Mouse (Mus musculus): ENCODE measurements around the gene Slc35c1.

Slc35c1 gene

GRCm38 (mm10) chr2:92434375-92434745 is 26.0 kb downstream of the Slc35c1 start:
- DNase-seq (ENCODE audit: low spot score in 2 of 2), result no peak

GRCm38 (mm10) chr2:92433578-92434374 is 26.6 kb downstream of the Slc35c1 start, which contains the start of gene Cry2:
Gene Cry2, minus strand, starts transcription at chr2:92434043.
- DNase-seq (ENCODE audit: low spot score in 2 of 2), result peak; percentile 95

GRCm38 (mm10) chr2:92432299-92433295 is 27.7 kb downstream of the Slc35c1 start:
- no peak for DNase-seq (ENCODE audit: low spot score in 2 of 2)

GRCm38 (mm10) chr2:92431611-92432179 is 28.6 kb downstream of the Slc35c1 start:
- no peak for DNase-seq (ENCODE audit: low spot score in 2 of 2)

GRCm38 (mm10) chr2:92430723-92431541 is 29.4 kb downstream of the Slc35c1 start:
- no peak for DNase-seq (ENCODE audit: low spot score in 2 of 2)

GRCm38 (mm10) chr2:92430089-92430488 is 30.2 kb downstream of the Slc35c1 start:
- DNase-seq (ENCODE audit: low spot score in 2 of 2), result no peak

- DNase-seq (ENCODE audit: low spot score in 2 of 2), result no peak
Measured at GRCm38 (mm10) chr2:92427882-92428281, 32.5 kb downstream of the Slc35c1 start.

GRCm38 (mm10) chr2:92426426-92426825 is 33.9 kb downstream of the Slc35c1 start:
- no peak for DNase-seq (ENCODE audit: low spot score in 2 of 2)

GRCm38 (mm10) chr2:92425366-92425765 is 35.0 kb downstream of the Slc35c1 start:
- DNase-seq (ENCODE audit: low spot score in 2 of 2), result no peak

- DNase-seq (ENCODE audit: low spot score in 2 of 2), result no peak
Measured at GRCm38 (mm10) chr2:92424462-92425308, 35.7 kb downstream of the Slc35c1 start.

- peak in 1 of 2 experiments; percentile 31 for DNase-seq (ENCODE audit: low spot score in 2 of 2)
Measured at GRCm38 (mm10) chr2:92423702-92424461, 36.5 kb downstream of the Slc35c1 start.

GRCm38 (mm10) chr2:92423156-92423555 is 37.2 kb downstream of the Slc35c1 start:
- no peak for DNase-seq (ENCODE audit: low spot score in 2 of 2)

- DNase-seq (ENCODE audit: low spot score in 2 of 2), result no peak
Measured at GRCm38 (mm10) chr2:92422388-92423135, 37.8 kb downstream of the Slc35c1 start.

GRCm38 (mm10) chr2:92421723-92422387 is 38.5 kb downstream of the Slc35c1 start:
- DNase-seq (ENCODE audit: low spot score in 2 of 2), result no peak

GRCm38 (mm10) chr2:92411705-92412104 is 48.6 kb downstream of the Slc35c1 start:
- DNase-seq (ENCODE audit: low spot score in 2 of 2), result no peak

GRCm38 (mm10) chr2:92408309-92409045 is 51.9 kb downstream of the Slc35c1 start:
- DNase-seq (ENCODE audit: low spot score in 2 of 2), result no peak

GRCm38 (mm10) chr2:92405687-92406086 is 54.7 kb downstream of the Slc35c1 start:
- no peak for DNase-seq (ENCODE audit: low spot score in 2 of 2)

Measured in spleen, postnatal 14 days (tissue).